Mouse (Mus musculus) ES-E14 (cell line): ENCODE data around the gene Ube2r2.

Experiments
- MAFK ChIP-seq: IDR thresholded peaks from 2 replicates; pipeline ENCODE4 v1.6.1; 2014; ENCODE audit warnings: mild to moderate bottlenecking, low read depth, low read length, inconsistent platforms; ENCODE audit not compliant: insufficient read depth
- ZC3H11A ChIP-seq: IDR thresholded peaks from 2 replicates; pipeline ENCODE4 v1.6.1; 2012; ENCODE audit warnings: low read depth, mild to moderate bottlenecking, inconsistent platforms, low read length, borderline replicate concordance

GRCm38 (mm10) chr4:41096169-41096568 is 39.4 kb upstream of the Ube2r2 start:
- TF ChIP-seq ZC3H11A = no peak
- TF ChIP-seq MAFK = no peak
